Mouse (Mus musculus) embryonic facial prominence, embryonic 12.5 days (tissue): ENCODE measurements around the gene Col1a2. TPM values are rescaled to one million over a fixed set of nuclear protein-coding genes. Genes with fewer than 3 reads are reported as not detected.

ENCODE experiments used
- ATAC-seq: fragments of 200-750 bp; cut with Nextera tagmentation; 2 replicates; pipeline ENCODE4 v1.8.0; 2017; ENCODE audit not compliant: insufficient number of reproducible peaks, insufficient read depth, low FRiP score, low TSS enrichment
- H3K27ac ChIP-seq: fragments of 300-500 bp; sonication (generic); 2 replicates; pipeline ENCODE4 v1.5.1; 2016; ENCODE audit warnings: mild to moderate bottlenecking
- H3K27me3 ChIP-seq: fragments of 300-500 bp; sonication (generic); 2 replicates; pipeline ENCODE4 v1.6.1; 2016; ENCODE audit warnings: mild to moderate bottlenecking, moderate library complexity
- H3K36me3 ChIP-seq: fragments of 300-500 bp; sonication (generic); 2 replicates; pipeline ENCODE4 v1.6.1; 2016; ENCODE audit warnings: mild to moderate bottlenecking
- H3K4me1 ChIP-seq: fragments of 300-500 bp; sonication (generic); 2 replicates; pipeline ENCODE4 v1.6.1; 2016
- H3K4me2 ChIP-seq: fragments of 300-500 bp; sonication (generic); replicated peaks from 2 replicates; pipeline ENCODE4 v1.6.1; 2016; ENCODE audit warnings: mild to moderate bottlenecking, moderate library complexity
- H3K4me3 ChIP-seq: fragments of 300-500 bp; sonication (generic); 2 replicates; pipeline ENCODE4 v1.5.1; 2016; ENCODE audit warnings: mild to moderate bottlenecking
- H3K9ac ChIP-seq: fragments of 300-500 bp; sonication (generic); 2 replicates; pipeline ENCODE4 v1.6.1; 2016; ENCODE audit warnings: mild to moderate bottlenecking, moderate library complexity
- H3K9me3 ChIP-seq: fragments of 300-500 bp; sonication (generic); 2 replicates; pipeline ENCODE4 v1.6.1; 2016; ENCODE audit warnings: mild to moderate bottlenecking, moderate library complexity
- WGBS: fragments of 180-500 bp; shearing (Covaris S2); methylation state at CpG from one replicate; pipeline ENCODE4 v1.1.7; 2016; 5-methylcytosine and 5-hydroxymethylcytosine counted together
- polyA plus RNA-seq: library from polyadenylated mRNA; unstranded; fragments of >200 nt; fragmentation: Nextera tagmentation; extraction: Ambion mirVana; gene quantifications from 2 replicates; pipeline ENCODE4 v1.2.1, GENCODE M21; 2016

The Col1a2 gene
- polyA plus RNA-seq, 1 experiment from 2014 or later: 672 TPM

GRCm38 (mm10) chr6:4489366-4490245 lies 15.0 kb upstream of the Col1a2 start:
- no peaks in the 10 kb centered on the region for H3K27me3 ChIP-seq
- WGBS: 15% methylated on average over 6 of the region's 6 CpGs
- peak overlapping the region; percentile 43 for H3K4me2 ChIP-seq
- H3K4me3 ChIP-seq: no peak overlapping the region
- peaks cover 44% of the 10 kb centered on the region for H3K4me1 ChIP-seq
- peak overlapping the region; percentile 94 for H3K27ac ChIP-seq
- peak; percentile 95 for ATAC-seq
- H3K9me3 ChIP-seq: no peaks in the 10 kb centered on the region
- H3K9ac ChIP-seq: peak overlapping the region; percentile 21; the same call in 1 of the 2 replicates
- H3K36me3 ChIP-seq: no peaks in the 10 kb centered on the region

DNA sequence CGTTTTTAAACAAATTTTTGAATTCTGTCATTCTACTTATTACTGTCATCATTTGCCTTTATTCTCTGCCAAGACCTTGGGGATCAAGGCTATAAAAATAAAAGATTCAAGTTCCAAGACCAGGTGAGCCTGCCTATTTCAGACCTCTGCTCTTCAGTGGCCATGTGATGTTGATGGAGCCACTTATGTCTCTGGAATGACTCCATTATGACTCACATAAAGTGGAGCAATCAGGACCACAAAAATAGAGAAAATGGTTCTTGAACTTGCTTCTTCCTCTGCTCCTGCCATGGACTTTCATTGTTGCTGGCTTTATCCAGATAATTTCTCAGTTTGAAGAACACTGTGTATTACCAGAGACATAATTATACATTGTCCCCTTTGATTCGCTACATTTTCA lies 10.9 kb upstream of the Col1a2 start:
- no peak for ATAC-seq

GRCm38 (mm10) chr6:4496428-4496827 lies 8.2 kb upstream of the Col1a2 start:
- Histone ChIP-seq H3K9ac (no peak overlapping the region), H3K27me3 (no peaks in the 10 kb centered on the region), H3K4me2 (no peak overlapping the region), H3K4me3 (no peak overlapping the region), H3K36me3 (no peaks in the 10 kb centered on the region), H3K27ac (no peak overlapping the region), H3K9me3 (no peaks in the 10 kb centered on the region), H3K4me1 (no peaks in the 10 kb centered on the region)
- no peak for ATAC-seq
- WGBS: 76% methylated on average over 1 of the region's 1 CpGs

More for the DNA sequence above, 10.9 kb upstream of the Col1a2 start:
- no peak overlapping the region for H3K4me2 ChIP-seq
- no peaks in the 10 kb centered on the region for H3K9me3 ChIP-seq
- 81% methylated on average over 2 of the region's 2 CpGs for WGBS
- no peak overlapping the region for H3K27ac ChIP-seq
- H3K36me3 ChIP-seq: no peaks in the 10 kb centered on the region
- no peaks in the 10 kb centered on the region for H3K27me3 ChIP-seq
- H3K4me3 ChIP-seq: no peak overlapping the region
- no peak overlapping the region for H3K9ac ChIP-seq
- peaks cover 22% of the 10 kb centered on the region for H3K4me1 ChIP-seq

GRCm38 (mm10) chr6:4503106-4503505 lies 1.5 kb upstream of the Col1a2 start:
- H3K4me2 ChIP-seq: no peak overlapping the region
- peaks cover 17% of the 10 kb centered on the region for H3K4me1 ChIP-seq
- no peaks in the 10 kb centered on the region for H3K36me3 ChIP-seq
- H3K27me3 ChIP-seq: no peaks in the 10 kb centered on the region
- WGBS: 5% methylated on average over 1 of the region's 1 CpGs
- ATAC-seq: no peak
- H3K27ac ChIP-seq: 0 out of 2 replicates have a peak overlapping the region, but pooled peaks have one; percentile 6
- H3K9ac ChIP-seq: no peak overlapping the region
- no peak overlapping the region for H3K4me3 ChIP-seq
- no peaks in the 10 kb centered on the region for H3K9me3 ChIP-seq

DNA sequence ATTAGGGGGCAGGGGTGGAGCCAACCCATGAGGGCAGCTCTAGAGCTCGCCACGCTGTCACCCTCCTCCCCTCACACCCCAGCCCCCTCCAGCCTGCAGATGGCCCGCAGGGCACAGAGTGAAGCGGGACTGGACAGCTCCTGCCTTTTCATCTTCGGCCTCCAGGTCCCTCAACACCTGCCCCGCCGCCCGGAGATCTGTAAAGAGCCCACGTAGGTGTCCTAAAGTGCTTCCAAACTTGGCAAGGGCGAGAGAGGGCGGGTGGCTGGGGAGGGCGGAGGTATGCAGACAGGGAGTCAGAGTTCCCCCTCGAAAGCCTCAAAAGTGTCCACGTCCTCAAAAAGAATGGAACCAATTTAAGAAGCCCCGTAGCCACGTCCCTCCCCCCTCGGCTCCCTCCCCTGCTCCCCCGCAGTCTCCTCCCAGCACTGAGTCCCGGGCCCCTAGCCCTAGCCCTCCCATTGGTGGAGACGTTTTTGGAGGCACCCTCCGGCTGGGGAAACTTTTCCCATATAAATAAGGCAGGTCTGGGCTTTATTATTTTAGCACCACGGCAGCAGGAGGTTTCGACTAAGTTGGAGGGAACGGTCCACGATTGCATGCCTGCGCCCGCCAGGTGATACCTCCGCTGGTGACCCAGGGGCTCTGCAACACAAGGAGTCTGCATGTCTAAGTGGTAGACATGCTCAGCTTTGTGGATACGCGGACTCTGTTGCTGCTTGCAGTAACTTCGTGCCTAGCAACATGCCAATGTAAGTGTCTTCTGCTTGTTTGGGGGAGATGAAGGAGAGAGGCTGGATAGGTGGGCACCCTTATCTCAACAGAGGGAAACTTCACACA lies 764 bp downstream of the Col1a2 start:
- peak overlapping the region; percentile 91 for H3K27ac ChIP-seq
- H3K9me3 ChIP-seq: no peaks in the 10 kb centered on the region
- peak overlapping the region; percentile 49 for H3K4me3 ChIP-seq
- under 1% methylated on average over 28 of the region's 31 CpGs for WGBS
- peak; percentile 94 for ATAC-seq
- peaks cover 3% of the 10 kb centered on the region; the same call in 1 of the 2 replicates for H3K36me3 ChIP-seq
- peaks cover 26% of the 10 kb centered on the region for H3K4me1 ChIP-seq
- H3K9ac ChIP-seq: peak overlapping the region; percentile 61
- peak overlapping the region; percentile 65 for H3K4me2 ChIP-seq
- no peaks in the 10 kb centered on the region for H3K27me3 ChIP-seq

DNA sequence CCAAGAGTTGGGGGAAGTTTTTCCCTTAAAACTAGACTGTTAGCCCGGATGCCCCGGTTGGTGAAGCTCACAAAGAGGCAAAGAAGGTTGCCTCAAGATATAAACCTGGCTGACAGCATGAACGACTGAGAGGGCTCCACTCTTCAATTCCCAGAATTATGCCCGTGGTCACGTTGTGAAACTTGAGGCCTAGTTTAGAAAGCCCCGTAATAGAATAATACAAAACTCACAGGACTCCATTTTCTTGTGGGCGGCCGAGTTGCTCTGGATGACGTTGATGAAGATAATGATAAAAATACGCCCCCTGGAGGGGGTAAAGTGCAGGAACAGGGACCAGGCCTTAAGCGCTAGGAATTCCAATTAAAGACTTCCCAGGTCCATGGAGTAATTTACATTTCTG lies 1.5 kb downstream of the Col1a2 start:
- Histone ChIP-seq H3K4me2 (peak overlapping the region; percentile 65), H3K9ac (peak overlapping the region; percentile 61), H3K9me3 (no peaks in the 10 kb centered on the region), H3K36me3 (peaks cover 6% of the 10 kb centered on the region; the same call in 1 of the 2 replicates), H3K27me3 (no peaks in the 10 kb centered on the region), H3K4me1 (peaks cover 26% of the 10 kb centered on the region), H3K27ac (peak overlapping the region; percentile 91), H3K4me3 (peak overlapping the region; percentile 49)
- no peak for ATAC-seq
- 3% methylated on average over 11 of the region's 11 CpGs for WGBS

DNA sequence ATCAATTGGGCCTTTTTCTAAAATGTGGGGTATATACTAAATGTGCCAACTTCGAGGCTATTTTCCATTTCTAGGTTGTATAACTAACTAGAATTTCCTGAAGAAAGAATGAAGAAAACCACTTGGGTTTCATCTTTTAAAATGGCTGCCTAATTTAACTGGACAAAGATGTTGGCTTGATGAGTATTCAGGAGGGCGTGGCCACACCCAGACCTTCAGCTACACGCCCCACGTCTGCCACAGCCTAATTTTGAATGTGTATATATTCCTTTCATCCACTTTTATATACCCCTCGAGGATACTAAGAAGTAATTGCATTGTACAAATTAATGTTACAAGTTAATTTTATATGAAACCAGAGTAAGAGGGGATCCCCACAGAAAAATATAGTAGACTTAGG lies 2.2 kb downstream of the Col1a2 start:
- no peaks in the 10 kb centered on the region for H3K9me3 ChIP-seq
- no peak overlapping the region; the same call in 1 of the 2 replicates for H3K27ac ChIP-seq
- ATAC-seq: no peak
- H3K27me3 ChIP-seq: no peaks in the 10 kb centered on the region
- H3K4me2 ChIP-seq: peak overlapping the region; percentile 65
- peaks cover 26% of the 10 kb centered on the region for H3K4me1 ChIP-seq
- peak overlapping the region; percentile 61; the same call in 1 of the 2 replicates for H3K9ac ChIP-seq
- H3K4me3 ChIP-seq: peak overlapping the region; percentile 49
- 48% methylated on average over 5 of the region's 5 CpGs for WGBS
- H3K36me3 ChIP-seq: peaks cover 9% of the 10 kb centered on the region

DNA sequence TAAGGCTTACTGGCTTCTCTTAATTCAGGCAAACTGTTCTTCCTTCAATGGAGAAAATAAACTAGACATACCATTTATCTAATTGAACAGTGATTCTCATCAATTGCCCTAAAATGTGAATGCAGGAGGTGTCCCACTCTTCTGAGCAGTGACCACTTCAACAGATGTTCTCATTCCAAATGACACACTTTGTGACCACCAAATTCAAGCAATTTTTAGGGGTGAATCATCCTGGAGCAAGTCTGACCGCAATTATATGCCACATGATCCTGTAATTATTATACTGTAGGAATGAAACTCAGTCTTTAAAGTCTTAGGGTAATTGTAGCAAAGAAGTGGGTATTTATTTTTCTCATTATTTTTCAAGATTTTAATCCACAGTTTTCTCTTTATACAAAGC lies 2.7 kb downstream of the Col1a2 start:
- Histone ChIP-seq H3K36me3 (peaks cover 14% of the 10 kb centered on the region), H3K9me3 (no peaks in the 10 kb centered on the region), H3K4me1 (peaks cover 26% of the 10 kb centered on the region), H3K9ac (0 out of 2 replicates have a peak overlapping the region, but pooled peaks have one; percentile 4), H3K4me3 (peak overlapping the region; percentile 49), H3K27me3 (no peaks in the 10 kb centered on the region), H3K27ac (no peak overlapping the region), H3K4me2 (peak overlapping the region; percentile 65)
- no peak for ATAC-seq
- 30% methylated on average over 1 of the region's 1 CpGs for WGBS

DNA sequence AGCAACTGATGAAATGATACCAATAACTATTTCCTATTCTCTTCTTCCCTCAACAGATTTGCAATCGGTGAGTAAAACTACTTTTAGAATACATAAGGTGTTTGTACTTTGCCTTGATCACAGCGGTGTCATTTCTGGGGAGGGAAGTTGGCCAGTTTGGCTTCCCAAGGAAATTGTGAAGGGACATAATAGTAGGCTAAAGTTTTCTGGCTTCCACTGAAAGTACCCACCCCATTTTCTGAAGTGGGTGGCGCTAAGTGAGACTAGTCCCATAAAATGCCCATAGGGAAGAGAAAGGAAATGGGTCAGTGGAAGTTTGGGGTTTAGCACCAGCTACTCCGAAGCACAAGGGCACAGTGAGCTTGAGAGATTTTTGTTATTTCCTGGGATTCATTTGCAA lies 3.7 kb downstream of the Col1a2 start:
- peaks cover 21% of the 10 kb centered on the region for H3K36me3 ChIP-seq
- peaks cover 21% of the 10 kb centered on the region for H3K4me1 ChIP-seq
- H3K9ac ChIP-seq: no peak overlapping the region
- peak overlapping the region; percentile 24; the same call in 1 of the 2 replicates for H3K4me3 ChIP-seq
- peak overlapping the region; percentile 65 for H3K4me2 ChIP-seq
- H3K27ac ChIP-seq: no peak overlapping the region
- no peak for ATAC-seq
- WGBS: 77% methylated on average over 4 of the region's 4 CpGs
- no peaks in the 10 kb centered on the region for H3K9me3 ChIP-seq
- no peaks in the 10 kb centered on the region for H3K27me3 ChIP-seq

DNA sequence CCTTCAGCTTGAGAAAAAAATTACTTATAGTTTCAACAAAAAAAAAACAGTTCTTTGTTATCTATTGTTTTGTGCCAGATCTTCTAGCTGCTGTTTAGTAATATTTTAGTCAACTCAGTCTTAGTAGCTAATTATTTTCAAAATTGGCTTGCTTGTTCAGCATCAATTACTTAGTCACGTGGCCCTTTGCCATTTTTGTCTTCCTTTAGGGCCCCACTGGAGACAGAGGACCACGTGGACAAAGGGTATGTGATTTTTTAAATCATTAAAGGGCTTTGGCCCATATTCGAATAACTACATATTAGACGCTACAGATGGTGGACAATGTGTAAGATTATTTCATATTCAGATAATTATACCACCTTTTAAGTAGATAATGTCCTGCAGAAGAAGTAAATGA lies 4.8 kb downstream of the Col1a2 start:
- 0 out of 2 replicates have a peak overlapping the region, but pooled peaks have one; percentile 21 for H3K4me2 ChIP-seq
- peaks cover 21% of the 10 kb centered on the region for H3K36me3 ChIP-seq
- WGBS: 77% methylated on average over 4 of the region's 4 CpGs

DNA sequence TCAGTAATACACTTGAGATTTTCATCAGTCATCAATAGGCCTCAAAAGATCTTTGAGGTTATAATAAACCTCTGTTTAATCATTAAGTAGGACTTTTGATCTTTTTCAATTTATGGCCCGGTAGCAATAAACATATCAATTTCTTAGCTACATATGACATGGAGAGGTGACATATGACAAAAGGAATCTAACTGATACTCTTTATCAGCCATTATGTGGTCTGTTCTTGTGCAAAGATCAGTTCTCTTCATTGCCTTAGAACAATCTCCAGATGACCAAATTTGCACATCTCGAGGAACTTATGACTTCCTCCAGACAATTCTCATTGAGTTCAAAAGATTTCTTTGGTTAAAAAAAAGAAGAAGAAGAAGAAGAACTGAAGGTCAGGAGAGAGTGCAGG lies 10.1 kb downstream of the Col1a2 start:
- Histone ChIP-seq H3K9me3 (no peaks in the 10 kb centered on the region), H3K4me2 (no peak overlapping the region), H3K27me3 (no peaks in the 10 kb centered on the region), H3K36me3 (peaks cover 65% of the 10 kb centered on the region), H3K27ac (no peak overlapping the region), H3K4me3 (no peak overlapping the region), H3K4me1 (0 out of 2 replicates have a peak, but pooled peaks cover 5% of the 10 kb centered on the region), H3K9ac (no peak overlapping the region)
- no peak for ATAC-seq
- 94% methylated on average over 2 of the region's 2 CpGs for WGBS

More for the DNA sequence above, 4.8 kb downstream of the Col1a2 start:
- no peak overlapping the region for H3K27ac ChIP-seq
- peaks cover 17% of the 10 kb centered on the region for H3K4me1 ChIP-seq
- no peaks in the 10 kb centered on the region for H3K27me3 ChIP-seq
- H3K9ac ChIP-seq: no peak overlapping the region
- ATAC-seq: no peak
- H3K9me3 ChIP-seq: no peaks in the 10 kb centered on the region
- no peak overlapping the region for H3K4me3 ChIP-seq
